Mouse (Mus musculus): ENCODE measurements around the gene Arid1a. TPM values are rescaled to one million over a fixed set of nuclear protein-coding genes. Genes with fewer than 3 reads are reported as not detected.

Gene Arid1a
- polyA plus RNA-seq, 1 experiment from 2014 or later = 32.6 TPM

DNA sequence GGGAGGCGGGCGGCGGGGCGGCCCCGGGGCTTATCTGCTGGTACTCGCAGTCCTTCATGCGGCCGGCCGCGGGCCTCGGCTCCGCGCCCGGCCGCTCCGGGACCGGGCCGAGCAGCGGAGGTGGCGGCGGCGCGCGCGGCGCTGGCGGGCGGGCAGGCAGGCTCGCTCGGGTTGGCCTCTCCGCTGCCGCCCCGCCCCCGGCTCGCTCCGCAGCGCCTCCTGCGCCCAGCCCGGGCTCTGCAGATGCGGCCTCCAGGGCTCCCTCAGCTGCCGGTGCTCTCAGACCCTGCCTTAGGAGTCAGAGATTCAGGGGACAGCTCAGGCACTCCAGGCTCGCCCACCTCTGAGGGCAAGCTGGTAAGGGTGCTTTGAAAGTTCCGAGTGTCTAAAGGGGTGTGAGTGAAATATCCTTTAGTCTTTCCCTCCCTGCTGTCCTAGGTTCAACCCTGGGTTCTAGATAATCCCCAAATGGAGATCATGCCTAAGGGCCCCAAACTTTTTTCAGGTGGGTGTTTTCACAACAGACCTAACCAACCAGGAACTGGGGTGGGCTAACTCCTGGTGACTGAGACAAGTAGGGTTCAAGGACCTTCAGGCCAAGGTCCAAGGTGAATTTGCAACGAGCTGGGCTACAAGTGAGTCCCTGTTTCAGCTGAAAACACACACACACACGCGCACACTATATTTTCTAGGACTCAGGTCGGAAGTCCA lies 123.1 kb downstream of the Arid1a start:
- ATAC-seq (replicated peaks; ENCODE audit: insufficient number of reproducible peaks, low FRiP score, low TSS enrichment, low read depth) (peak; percentile 67), DNase-seq (ENCODE audit: low spot score) (peak; percentile 92)
- Histone ChIP-seq H3K4me1 (ENCODE audit: control insufficient read depth, insufficient read depth, low read length) (no peaks in the 10 kb centered on the region), H3K4me2 (ENCODE audit: low read depth, low read length) (peak overlapping the region; percentile 92), H3K36me3 (replicated peaks; ENCODE audit: control insufficient read depth, insufficient read depth, low read depth, low read length) (no peaks in the 10 kb centered on the region), H3K4me3 (ENCODE audit: low read depth, low read length) (peak overlapping the region; percentile 87), H3K27me3 (ENCODE audit: control insufficient read depth, insufficient read depth, low read length) (no peaks in the 10 kb centered on the region), H3K9me3 (replicated peaks; ENCODE audit: control insufficient read depth, low read length) (no peaks in the 10 kb centered on the region), H3K9ac (replicated peaks; ENCODE audit: low read length) (peak overlapping the region; percentile 91), H3K27ac (replicated peaks; ENCODE audit: low read depth, low read length) (0 out of 2 replicates have a peak overlapping the region, but pooled peaks have one; percentile 47)
- 16% methylated on average over 21 of the region's 47 CpGs for WGBS

- no peaks in the 10 kb centered on the region for H3K4me1 ChIP-seq (ENCODE audit: control insufficient read depth, insufficient read depth, low read length)
- no peaks in the 10 kb centered on the region for H3K9me3 ChIP-seq (replicated peaks; ENCODE audit: control insufficient read depth, low read length)
- no peaks in the 10 kb centered on the region for H3K36me3 ChIP-seq (replicated peaks; ENCODE audit: control insufficient read depth, insufficient read depth, low read depth, low read length)
- H3K27ac ChIP-seq (replicated peaks; ENCODE audit: low read depth, low read length) = 0 out of 2 replicates have a peak overlapping the region, but pooled peaks have one; percentile 47
- peak overlapping the region; percentile 87 for H3K4me3 ChIP-seq (ENCODE audit: low read depth, low read length)
- peak overlapping the region; percentile 92 for H3K4me2 ChIP-seq (ENCODE audit: low read depth, low read length)
- DNase-seq (ENCODE audit: low spot score) (peak; percentile 62), ATAC-seq (replicated peaks; ENCODE audit: insufficient number of reproducible peaks, low FRiP score, low TSS enrichment, low read depth) (peak; percentile 36; the same call in 1 of the 2 replicates)
- H3K9ac ChIP-seq (replicated peaks; ENCODE audit: low read length) = peak overlapping the region; percentile 91
- no peaks in the 10 kb centered on the region for H3K27me3 ChIP-seq (ENCODE audit: control insufficient read depth, insufficient read depth, low read length)
- WGBS = under 1% methylated on average over 49 of the region's 69 CpGs
Measured at GRCm38 (mm10) chr4:133632483-133633327, 123.9 kb downstream of the Arid1a start.

GRCm38 (mm10) chr4:133631769-133632411 lies 124.7 kb downstream of the Arid1a start:
- 45% methylated on average over 9 of the region's 9 CpGs for WGBS
- peak overlapping the region; percentile 92 for H3K4me2 ChIP-seq (ENCODE audit: low read depth, low read length)
- H3K36me3 ChIP-seq (replicated peaks; ENCODE audit: control insufficient read depth, insufficient read depth, low read depth, low read length) = no peaks in the 10 kb centered on the region
- no peaks in the 10 kb centered on the region for H3K27me3 ChIP-seq (ENCODE audit: control insufficient read depth, insufficient read depth, low read length)
- H3K9ac ChIP-seq (replicated peaks; ENCODE audit: low read length) = peak overlapping the region; percentile 91
- no peak for ATAC-seq (replicated peaks; ENCODE audit: insufficient number of reproducible peaks, low FRiP score, low TSS enrichment, low read depth)
- no peaks in the 10 kb centered on the region for H3K4me1 ChIP-seq (ENCODE audit: control insufficient read depth, insufficient read depth, low read length)
- no peaks in the 10 kb centered on the region for H3K9me3 ChIP-seq (replicated peaks; ENCODE audit: control insufficient read depth, low read length)
- no peak for DNase-seq (ENCODE audit: low spot score)
- H3K27ac ChIP-seq (replicated peaks; ENCODE audit: low read depth, low read length) = no peak overlapping the region
- peak overlapping the region; percentile 87 for H3K4me3 ChIP-seq (ENCODE audit: low read depth, low read length)

DNA sequence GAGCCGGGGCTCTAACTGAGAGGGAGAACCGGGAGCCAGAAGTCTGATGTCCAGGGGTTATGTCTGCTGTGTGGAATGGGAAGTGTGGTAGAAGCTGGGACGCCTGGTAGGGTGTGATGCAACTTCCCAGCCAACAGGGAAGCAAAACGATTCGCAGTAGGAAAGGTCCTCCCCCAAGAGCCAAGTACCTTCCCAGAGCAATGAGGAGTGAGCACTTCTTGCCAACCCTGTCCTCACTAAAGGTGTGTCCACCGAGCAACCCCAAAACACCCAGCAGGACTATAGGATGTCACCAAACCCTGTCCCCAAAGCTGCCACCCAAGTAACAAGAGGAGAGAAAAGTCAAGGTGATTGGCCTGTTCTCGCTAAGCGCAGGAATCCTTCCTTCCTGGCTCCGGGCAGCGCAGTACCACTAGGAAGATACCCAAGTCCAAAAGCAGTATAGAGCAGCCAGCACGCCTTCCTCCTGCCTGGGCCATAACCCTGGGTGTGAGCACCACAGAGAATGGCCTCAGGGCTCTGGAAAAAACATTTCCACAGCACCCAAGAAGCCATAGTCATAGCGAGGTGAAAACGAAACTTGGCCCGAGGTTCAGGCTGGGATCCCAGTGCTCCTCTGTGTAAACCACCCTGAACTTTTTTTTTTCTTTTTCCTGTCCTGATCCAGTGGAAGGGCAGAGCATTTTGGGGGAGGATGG lies 125.3 kb downstream of the Arid1a start:
- WGBS = 80% methylated on average over 14 of the region's 14 CpGs

GRCm38 (mm10) chr4:133630326-133630920 lies 126.1 kb downstream of the Arid1a start:
- Histone ChIP-seq H3K27me3 (ENCODE audit: control insufficient read depth, insufficient read depth, low read length) (no peaks in the 10 kb centered on the region), H3K4me3 (ENCODE audit: low read depth, low read length) (no peak overlapping the region), H3K9ac (replicated peaks; ENCODE audit: low read length) (no peak overlapping the region), H3K4me2 (ENCODE audit: low read depth, low read length) (no peak overlapping the region), H3K9me3 (replicated peaks; ENCODE audit: control insufficient read depth, low read length) (no peaks in the 10 kb centered on the region), H3K4me1 (ENCODE audit: control insufficient read depth, insufficient read depth, low read length) (no peaks in the 10 kb centered on the region), H3K36me3 (replicated peaks; ENCODE audit: control insufficient read depth, insufficient read depth, low read depth, low read length) (no peaks in the 10 kb centered on the region), H3K27ac (replicated peaks; ENCODE audit: low read depth, low read length) (no peak overlapping the region)
- 92% methylated on average over 8 of the region's 8 CpGs for WGBS
- DNase-seq (ENCODE audit: low spot score) (no peak), ATAC-seq (replicated peaks; ENCODE audit: insufficient number of reproducible peaks, low FRiP score, low TSS enrichment, low read depth) (no peak)

More for the DNA sequence above, 125.3 kb downstream of the Arid1a start:
- Histone ChIP-seq H3K9ac (replicated peaks; ENCODE audit: low read length) (no peak overlapping the region), H3K27ac (replicated peaks; ENCODE audit: low read depth, low read length) (no peak overlapping the region), H3K9me3 (replicated peaks; ENCODE audit: control insufficient read depth, low read length) (no peaks in the 10 kb centered on the region), H3K4me1 (ENCODE audit: control insufficient read depth, insufficient read depth, low read length) (no peaks in the 10 kb centered on the region), H3K27me3 (ENCODE audit: control insufficient read depth, insufficient read depth, low read length) (no peaks in the 10 kb centered on the region), H3K4me2 (ENCODE audit: low read depth, low read length) (no peak overlapping the region), H3K4me3 (ENCODE audit: low read depth, low read length) (no peak overlapping the region), H3K36me3 (replicated peaks; ENCODE audit: control insufficient read depth, insufficient read depth, low read depth, low read length) (no peaks in the 10 kb centered on the region)
- DNase-seq (ENCODE audit: low spot score) = no peak
- ATAC-seq (replicated peaks; ENCODE audit: insufficient number of reproducible peaks, low FRiP score, low TSS enrichment, low read depth) = no peak

GRCm38 (mm10) chr4:133629191-133629590 lies 127.4 kb downstream of the Arid1a start:
- no peaks in the 10 kb centered on the region for H3K36me3 ChIP-seq (replicated peaks; ENCODE audit: control insufficient read depth, insufficient read depth, low read depth, low read length)
- ATAC-seq (replicated peaks; ENCODE audit: insufficient number of reproducible peaks, low FRiP score, low TSS enrichment, low read depth) (no peak), DNase-seq (ENCODE audit: low spot score) (no peak)
- H3K9ac ChIP-seq (replicated peaks; ENCODE audit: low read length) = no peak overlapping the region
- no peak overlapping the region for H3K4me3 ChIP-seq (ENCODE audit: low read depth, low read length)
- H3K27me3 ChIP-seq (ENCODE audit: control insufficient read depth, insufficient read depth, low read length) = no peaks in the 10 kb centered on the region
- H3K9me3 ChIP-seq (replicated peaks; ENCODE audit: control insufficient read depth, low read length) = no peaks in the 10 kb centered on the region
- 95% methylated on average over 7 of the region's 7 CpGs for WGBS
- no peaks in the 10 kb centered on the region for H3K4me1 ChIP-seq (ENCODE audit: control insufficient read depth, insufficient read depth, low read length)
- H3K4me2 ChIP-seq (ENCODE audit: low read depth, low read length) = no peak overlapping the region
- H3K27ac ChIP-seq (replicated peaks; ENCODE audit: low read depth, low read length) = no peak overlapping the region

Measured in embryonic facial prominence, embryonic 11.5 days (tissue).